Mouse (Mus musculus): ENCODE results near the gene 4933415A04Rik. TPM values are rescaled to one million over a fixed set of nuclear protein-coding genes. Genes with fewer than 3 reads are reported as not detected.

Gene 4933415A04Rik
- polyA plus RNA-seq, 1 experiment = 1.2 TPM

GRCm38 (mm10) chr11:43545873-43546475 lies 40.9 kb upstream of the 4933415A04Rik start:
- H3K9ac ChIP-seq (ENCODE audit: low read depth, poor library complexity, severe bottlenecking) = no peak overlapping the region
- H3K4me3 ChIP-seq (ENCODE audit: low read depth, low read length) = no peak overlapping the region
- no peaks in the 10 kb centered on the region for H3K36me3 ChIP-seq (ENCODE audit: control insufficient read depth, insufficient read depth, low read length, poor library complexity, severe bottlenecking)
- H3K4me1 ChIP-seq (ENCODE audit: control insufficient read depth, insufficient read depth, low read length) = no peaks in the 10 kb centered on the region
- H3K27ac ChIP-seq (ENCODE audit: insufficient read depth, low read length) = no peak overlapping the region
- no peaks in the 10 kb centered on the region for H3K9me3 ChIP-seq (replicated peaks; ENCODE audit: control insufficient read depth, insufficient read depth, low read length, poor library complexity, severe bottlenecking)
- H3K27me3 ChIP-seq (ENCODE audit: control insufficient read depth, insufficient read depth, low read length, poor library complexity, severe bottlenecking) = no peaks in the 10 kb centered on the region
- TF ChIP-seq POLR2A (IDR thresholded peaks at IDR 0.05; ENCODE audit: insufficient read depth, low read length) = no peak
- no peak for TF ChIP-seq CTCF (IDR thresholded peaks at IDR 0.05; ENCODE audit: low read depth, low read length)
- no peak for TF ChIP-seq EP300 (IDR thresholded peaks at IDR 0.05; ENCODE audit: insufficient read depth, low read depth, low read length)

- Histone ChIP-seq H3K27me3 (ENCODE audit: control insufficient read depth, insufficient read depth, low read length, poor library complexity, severe bottlenecking) (no peaks in the 10 kb centered on the region), H3K9me3 (replicated peaks; ENCODE audit: control insufficient read depth, insufficient read depth, low read length, poor library complexity, severe bottlenecking) (no peaks in the 10 kb centered on the region), H3K36me3 (ENCODE audit: control insufficient read depth, insufficient read depth, low read length, poor library complexity, severe bottlenecking) (no peaks in the 10 kb centered on the region), H3K4me3 (ENCODE audit: low read depth, low read length) (no peak overlapping the region), H3K9ac (ENCODE audit: low read depth, poor library complexity, severe bottlenecking) (no peak overlapping the region), H3K4me1 (ENCODE audit: control insufficient read depth, insufficient read depth, low read length) (no peaks in the 10 kb centered on the region), H3K27ac (ENCODE audit: insufficient read depth, low read length) (no peak overlapping the region)
- TF ChIP-seq POLR2A (IDR thresholded peaks at IDR 0.05; ENCODE audit: insufficient read depth, low read length) = no peak
- TF ChIP-seq EP300 (IDR thresholded peaks at IDR 0.05; ENCODE audit: insufficient read depth, low read depth, low read length) = 0 out of 2 replicates have a peak, but pooled peaks have one; percentile 15
- TF ChIP-seq CTCF (IDR thresholded peaks at IDR 0.05; ENCODE audit: low read depth, low read length) = no peak
These were observed 40.2 kb upstream of the 4933415A04Rik start for GRCm38 (mm10) chr11:43546678-43547077.

- Histone ChIP-seq H3K27me3 (ENCODE audit: control insufficient read depth, insufficient read depth, low read length, poor library complexity, severe bottlenecking) (no peaks in the 10 kb centered on the region), H3K9me3 (replicated peaks; ENCODE audit: control insufficient read depth, insufficient read depth, low read length, poor library complexity, severe bottlenecking) (no peaks in the 10 kb centered on the region), H3K4me3 (ENCODE audit: low read depth, low read length) (no peak overlapping the region), H3K9ac (ENCODE audit: low read depth, poor library complexity, severe bottlenecking) (no peak overlapping the region), H3K4me1 (ENCODE audit: control insufficient read depth, insufficient read depth, low read length) (no peaks in the 10 kb centered on the region), H3K36me3 (ENCODE audit: control insufficient read depth, insufficient read depth, low read length, poor library complexity, severe bottlenecking) (no peaks in the 10 kb centered on the region), H3K27ac (ENCODE audit: insufficient read depth, low read length) (no peak overlapping the region)
- TF ChIP-seq CTCF (IDR thresholded peaks at IDR 0.05; ENCODE audit: low read depth, low read length) (no peak), POLR2A (IDR thresholded peaks at IDR 0.05; ENCODE audit: insufficient read depth, low read length) (no peak)
These were observed 38.7 kb upstream of the 4933415A04Rik start for GRCm38 (mm10) chr11:43548148-43548547.

GRCm38 (mm10) chr11:43548657-43549435 lies 38.0 kb upstream of the 4933415A04Rik start:
- TF ChIP-seq POLR2A (IDR thresholded peaks at IDR 0.05; ENCODE audit: insufficient read depth, low read length) = no peak
- no peak for TF ChIP-seq CTCF (IDR thresholded peaks at IDR 0.05; ENCODE audit: low read depth, low read length)
- Histone ChIP-seq H3K4me3 (ENCODE audit: low read depth, low read length) (no peak overlapping the region), H3K27ac (ENCODE audit: insufficient read depth, low read length) (no peak overlapping the region), H3K9ac (ENCODE audit: low read depth, poor library complexity, severe bottlenecking) (no peak overlapping the region), H3K27me3 (ENCODE audit: control insufficient read depth, insufficient read depth, low read length, poor library complexity, severe bottlenecking) (no peaks in the 10 kb centered on the region), H3K36me3 (ENCODE audit: control insufficient read depth, insufficient read depth, low read length, poor library complexity, severe bottlenecking) (no peaks in the 10 kb centered on the region), H3K4me1 (ENCODE audit: control insufficient read depth, insufficient read depth, low read length) (no peaks in the 10 kb centered on the region), H3K9me3 (replicated peaks; ENCODE audit: control insufficient read depth, insufficient read depth, low read length, poor library complexity, severe bottlenecking) (no peaks in the 10 kb centered on the region)

GRCm38 (mm10) chr11:43549701-43550100 lies 37.1 kb upstream of the 4933415A04Rik start:
- no peaks in the 10 kb centered on the region for H3K27me3 ChIP-seq (ENCODE audit: control insufficient read depth, insufficient read depth, low read length, poor library complexity, severe bottlenecking)
- H3K36me3 ChIP-seq (ENCODE audit: control insufficient read depth, insufficient read depth, low read length, poor library complexity, severe bottlenecking) = no peaks in the 10 kb centered on the region
- H3K4me1 ChIP-seq (ENCODE audit: control insufficient read depth, insufficient read depth, low read length) = no peaks in the 10 kb centered on the region
- H3K9ac ChIP-seq (ENCODE audit: low read depth, poor library complexity, severe bottlenecking) = no peak overlapping the region
- H3K27ac ChIP-seq (ENCODE audit: insufficient read depth, low read length) = no peak overlapping the region
- no peak for TF ChIP-seq POLR2A (IDR thresholded peaks at IDR 0.05; ENCODE audit: insufficient read depth, low read length)
- TF ChIP-seq EP300 (IDR thresholded peaks at IDR 0.05; ENCODE audit: insufficient read depth, low read depth, low read length) = no peak
- no peak for TF ChIP-seq CTCF (IDR thresholded peaks at IDR 0.05; ENCODE audit: low read depth, low read length)
- H3K9me3 ChIP-seq (replicated peaks; ENCODE audit: control insufficient read depth, insufficient read depth, low read length, poor library complexity, severe bottlenecking) = no peaks in the 10 kb centered on the region
- H3K4me3 ChIP-seq (ENCODE audit: low read depth, low read length) = no peak overlapping the region

- Histone ChIP-seq H3K4me1 (ENCODE audit: control insufficient read depth, insufficient read depth, low read length) (no peaks in the 10 kb centered on the region), H3K9ac (ENCODE audit: low read depth, poor library complexity, severe bottlenecking) (no peak overlapping the region), H3K9me3 (replicated peaks; ENCODE audit: control insufficient read depth, insufficient read depth, low read length, poor library complexity, severe bottlenecking) (no peaks in the 10 kb centered on the region), H3K4me3 (ENCODE audit: low read depth, low read length) (no peak overlapping the region), H3K36me3 (ENCODE audit: control insufficient read depth, insufficient read depth, low read length, poor library complexity, severe bottlenecking) (no peaks in the 10 kb centered on the region), H3K27ac (ENCODE audit: insufficient read depth, low read length) (no peak overlapping the region), H3K27me3 (ENCODE audit: control insufficient read depth, insufficient read depth, low read length, poor library complexity, severe bottlenecking) (no peaks in the 10 kb centered on the region)
- TF ChIP-seq CTCF (IDR thresholded peaks at IDR 0.05; ENCODE audit: low read depth, low read length) = no peak
These were observed 35.1 kb upstream of the 4933415A04Rik start for GRCm38 (mm10) chr11:43551756-43552155.
